Mouse (Mus musculus): ENCODE data around the gene C1qtnf5.

DNA sequence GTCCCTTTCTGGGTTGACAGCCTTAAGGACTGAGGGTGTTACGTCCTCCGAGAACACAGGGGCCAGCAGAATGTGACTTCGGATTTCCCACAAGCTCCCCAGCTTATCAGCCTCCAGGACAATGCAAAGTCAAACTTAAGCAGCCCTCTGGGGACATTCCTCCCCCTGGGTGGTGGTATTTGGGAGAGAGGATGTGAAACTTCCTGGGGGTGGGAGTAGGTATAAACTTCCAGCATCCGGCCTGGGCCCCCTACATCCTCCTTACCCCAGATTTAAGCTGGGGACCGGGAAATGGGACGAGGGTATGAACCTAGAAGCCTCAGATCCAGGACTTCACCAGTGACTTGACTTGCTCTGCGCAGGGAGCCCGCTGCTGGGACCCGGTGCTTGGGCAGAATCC lies 22.6 kb downstream of the C1qtnf5 start:
- TF ChIP-seq CTCF (IDR thresholded peaks at IDR 0.05; ENCODE audit: extremely low read depth, insufficient read length, insufficient replicate concordance, low read depth, low read length) (no peak), POLR2A (IDR thresholded peaks at IDR 0.05; ENCODE audit: low read depth, low read length) (no peak)

Measured in small intestine, adult 2 months (tissue).